Mouse (Mus musculus) heart, postnatal 36 days (tissue): Measurements from ENCODE around the gene Fam89a. TPM values are rescaled to one million over a fixed set of nuclear protein-coding genes. Genes with fewer than 3 reads are reported as not detected.

Source experiments
- DNase-seq, 2 experiments: peaks; one replicate each; pipeline ENCODE4 v3.0.0; 2021 to 2022
- intact Hi-C: fragments of 180-260 bp; cut with DNase I; formaldehyde crosslinking; loops from one replicate; pipeline ENCODE4 v1.15.1; 2025
- total RNA-seq, 2 experiments: library from RNA; stranded (reverse); gene quantifications; 2 replicates each; pipeline ENCODE4 v1.2.3; 2021

Fam89a gene
- total RNA-seq, 2 experiments from 2014 or later, result 0.75 to 1.6 TPM

DNA sequence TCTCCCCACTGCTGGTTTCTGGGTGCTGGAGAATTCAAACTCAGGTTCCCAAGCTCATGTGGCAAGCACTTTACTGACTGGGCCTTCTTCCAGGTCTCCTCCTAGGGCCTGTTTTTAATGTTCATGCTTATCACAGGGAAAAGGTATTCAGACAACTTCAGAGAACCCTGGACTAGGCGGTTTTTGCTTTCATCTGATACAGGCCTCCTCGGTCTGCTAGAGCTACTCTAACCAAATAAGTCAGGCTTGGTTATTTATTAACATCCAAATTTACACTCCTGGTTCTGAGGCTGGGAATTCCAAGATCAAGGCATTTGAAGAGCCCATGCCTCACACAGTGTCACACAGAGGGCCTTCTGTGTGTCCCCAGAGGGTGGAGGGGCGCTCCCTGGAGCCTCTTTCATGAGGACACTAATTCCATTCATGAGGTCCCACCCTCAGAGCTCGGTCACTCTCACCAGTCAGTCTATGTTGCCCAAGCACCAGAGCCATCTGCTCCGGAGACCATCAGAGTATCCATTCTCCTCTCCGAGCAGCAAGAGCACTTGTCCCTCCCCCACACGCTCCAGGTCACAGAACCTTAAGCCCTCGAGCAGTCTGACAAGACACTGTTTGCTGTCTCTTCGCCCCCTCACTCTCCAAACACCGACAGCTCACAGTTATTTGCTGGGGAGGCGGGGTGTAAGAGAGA, 2.6 kb upstream of the Fam89a start:
- intact Hi-C loops, result no loop called here

DNA sequence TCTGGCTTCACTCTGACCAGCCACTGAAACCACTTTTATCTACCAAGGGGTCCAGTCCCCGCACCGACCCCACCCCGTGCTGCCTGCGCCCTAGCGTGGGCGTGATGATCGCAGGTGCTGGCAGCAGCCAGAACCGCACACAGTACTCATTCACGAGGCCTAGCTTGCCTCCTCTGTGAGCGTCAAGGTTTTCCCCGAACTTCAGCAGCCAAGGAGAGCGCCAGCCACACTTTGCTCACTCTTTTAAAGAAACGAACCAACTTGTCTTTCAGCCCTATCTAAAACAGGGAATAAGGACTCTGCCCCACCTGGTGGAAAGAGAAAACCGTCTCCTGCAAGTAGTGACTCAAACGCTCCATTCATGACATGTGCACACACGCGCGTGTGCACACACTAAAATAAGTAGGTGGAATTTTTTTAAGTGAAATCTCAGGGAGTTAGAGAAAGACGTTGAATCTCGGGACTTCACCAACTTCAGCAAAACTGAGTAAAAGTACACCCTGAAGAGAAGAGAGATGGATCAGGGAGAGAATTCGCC, 762 bp upstream of the Fam89a start:
- no peak for DNase-seq
- intact Hi-C loops, result no loop called here

More for the DNA sequence above, 2.6 kb upstream of the Fam89a start:
- no peak for DNase-seq

DNA sequence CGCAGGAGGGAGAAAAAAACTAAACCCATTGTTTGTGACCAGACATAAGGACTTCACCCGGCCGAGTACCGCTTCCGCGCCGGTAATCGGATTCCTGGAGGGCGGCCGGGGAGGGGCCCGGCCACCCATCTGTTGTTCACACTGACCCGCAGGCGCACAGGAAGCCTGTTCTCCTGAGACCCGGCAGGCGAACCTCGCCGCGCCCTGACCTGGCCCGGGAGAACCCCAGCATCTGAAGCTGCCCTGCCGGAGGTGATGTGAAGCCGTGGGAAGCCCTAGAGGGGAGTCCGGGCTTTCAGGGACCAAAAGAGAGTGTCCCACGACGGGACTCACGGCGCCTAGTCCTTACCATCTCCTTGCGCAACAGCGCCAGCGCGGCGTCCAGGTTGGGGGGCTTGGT, 441 bp downstream of the Fam89a start:
- DNase-seq, result peak; percentile 14 to 19
- intact Hi-C loops, result no loop called here

DNA sequence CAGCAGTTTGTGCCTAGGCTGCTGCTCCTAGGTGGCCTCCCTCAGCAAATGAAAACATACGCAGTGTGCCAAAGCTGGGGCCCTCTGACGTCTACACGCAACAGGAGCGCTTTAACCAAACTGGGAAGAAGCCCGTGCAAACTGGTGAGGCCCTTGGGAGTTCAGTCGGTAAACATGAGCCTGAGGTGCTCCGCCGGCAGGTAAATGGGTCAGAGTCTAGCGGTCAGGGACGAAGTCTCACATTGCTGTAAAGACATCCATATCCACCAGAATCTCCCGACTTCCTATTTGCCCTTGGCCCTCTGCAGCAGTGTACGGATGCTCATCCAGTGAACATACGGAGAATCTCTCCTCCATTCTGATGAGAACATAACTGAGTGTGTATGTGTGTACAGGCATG, 5.0 kb downstream of the Fam89a start:
- no peak for DNase-seq
- intact Hi-C loops, result no loop called here

DNA sequence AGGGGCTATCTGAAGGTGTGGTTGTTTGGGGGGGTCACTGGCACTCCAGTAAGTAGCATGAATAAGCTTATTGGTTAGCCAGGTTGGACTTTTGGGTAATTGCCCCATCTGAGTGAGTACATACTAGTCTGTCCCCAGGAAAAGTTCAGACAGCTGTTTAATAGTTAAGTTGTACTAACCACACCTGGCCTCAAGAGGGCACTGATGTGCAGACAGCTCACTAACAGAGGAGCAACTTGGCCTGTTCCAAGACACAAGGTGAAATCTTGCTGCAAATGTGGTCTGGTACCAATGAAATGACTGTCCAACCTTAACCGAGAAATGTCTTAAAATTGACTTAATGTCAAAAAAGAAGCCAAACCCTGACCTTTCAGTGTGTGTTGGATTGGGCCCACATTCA, 12.4 kb downstream of the Fam89a start:
- no peak for DNase-seq
- intact Hi-C loops, result loop anchor here (1.0 to 10.0 kb wide), 2 partner anchors 88 to 296 kb away; no protein-coding TSS in a partner anchor

DNA sequence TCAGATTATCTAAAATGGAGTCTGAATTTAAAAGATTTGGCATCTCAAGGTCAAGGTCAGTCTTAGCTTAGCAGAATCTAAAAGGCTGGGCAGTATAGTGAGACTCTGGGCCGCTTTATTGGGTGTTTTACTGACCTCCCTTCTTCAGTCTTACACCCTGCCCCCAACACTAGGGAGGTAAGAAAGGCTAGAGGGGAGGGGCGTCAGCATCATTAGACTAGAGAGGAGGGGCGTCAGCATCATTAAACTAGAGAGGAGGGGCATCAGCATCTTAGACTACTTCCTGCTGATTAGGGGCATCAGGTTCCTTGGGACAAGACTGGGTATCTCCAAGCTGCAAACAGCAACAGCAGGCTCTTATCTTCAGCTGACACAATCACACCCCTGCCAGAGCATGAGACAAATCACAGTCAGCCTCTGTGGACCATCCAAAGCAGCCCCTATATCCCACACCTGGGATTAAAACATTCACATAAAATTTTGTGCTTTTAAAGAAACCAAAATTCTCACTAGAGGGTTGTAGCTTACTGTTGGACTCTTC, 16.2 kb downstream of the Fam89a start:
- intact Hi-C loops, result loop anchor here (10.0 kb wide), 1 partner anchor 299 kb away; no protein-coding TSS in a partner anchor
- DNase-seq, result no peak

DNA sequence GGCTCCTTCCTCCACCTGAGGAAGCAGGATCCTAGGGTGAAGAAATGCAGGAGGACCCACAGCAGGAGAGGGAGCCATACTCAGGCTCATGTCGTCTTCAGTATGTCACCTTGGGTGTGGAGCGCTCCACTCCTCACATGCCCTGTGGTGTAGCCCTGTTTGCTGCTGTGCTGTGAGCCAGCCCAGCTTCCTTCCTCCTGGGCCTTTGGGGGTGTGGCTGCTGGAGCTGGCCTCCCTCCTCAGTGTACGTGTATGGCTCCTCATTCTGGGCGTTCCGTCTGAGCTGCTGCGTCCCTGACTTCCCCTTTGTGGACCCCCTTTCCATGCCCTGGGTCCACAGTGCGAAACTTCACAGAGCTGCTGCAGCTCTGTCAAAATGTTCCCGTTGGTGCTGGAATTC, 18.8 kb downstream of the Fam89a start:
- intact Hi-C loops, result loop anchor here (10.0 kb wide), 1 partner anchor 302 kb away; no protein-coding TSS in a partner anchor
- no peak for DNase-seq

DNA sequence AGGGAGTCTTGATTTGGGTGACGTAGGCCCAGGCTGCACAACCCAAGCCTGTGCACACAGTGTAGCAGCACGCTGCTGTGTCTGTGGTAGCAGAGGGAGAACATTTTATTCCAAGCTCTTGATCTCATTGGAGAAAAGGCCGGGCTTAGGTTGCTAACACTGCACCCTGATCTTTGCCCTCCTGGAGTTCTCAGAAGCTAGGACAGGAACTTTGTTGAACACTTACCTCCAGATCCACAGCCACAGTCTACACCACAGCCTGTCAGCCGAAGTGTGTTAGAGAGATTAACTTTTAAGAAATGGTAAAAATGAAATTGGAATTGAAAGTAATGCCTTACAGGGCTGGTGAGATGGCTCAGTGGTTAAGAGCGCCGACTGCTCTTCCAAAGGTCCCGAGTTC, 27.3 kb downstream of the Fam89a start:
- no peak for DNase-seq
- intact Hi-C loops, result loop anchor here (10.0 kb wide), 1 partner anchor 170 kb away; the partner anchor contains the start of genes Exoc8 and Sprtn

DNA sequence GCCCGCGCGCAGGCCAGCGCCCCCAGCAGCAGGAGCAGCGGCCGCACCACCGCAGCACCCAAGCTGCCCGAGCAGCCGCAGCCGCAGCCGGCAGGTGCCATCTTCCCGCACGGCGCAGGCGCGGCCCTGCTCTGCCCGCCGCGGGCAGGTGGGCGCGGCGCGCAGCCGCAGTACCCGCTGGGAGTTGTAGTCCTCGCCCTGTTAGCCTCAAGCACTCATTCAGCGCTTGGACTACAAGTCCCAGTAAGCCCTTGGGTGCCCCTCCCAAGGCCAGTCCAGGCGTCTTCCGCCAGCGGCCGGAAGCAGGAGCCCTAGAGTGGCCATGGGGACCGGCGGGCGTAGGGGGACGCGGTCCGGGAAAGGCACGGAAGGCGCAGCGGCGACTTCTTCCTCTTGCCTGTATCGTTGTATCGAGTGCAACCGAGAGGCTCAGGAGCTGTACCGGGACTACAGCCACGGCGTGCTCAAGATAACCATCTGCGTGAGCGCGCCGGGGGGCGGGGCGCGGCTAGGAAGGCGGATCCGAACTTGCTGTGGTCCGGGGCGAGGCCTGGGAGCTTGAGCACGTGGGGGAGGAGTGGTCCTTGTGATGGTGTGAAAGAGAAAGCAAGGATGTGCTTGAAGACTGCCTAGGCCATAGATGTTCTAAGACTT, 29.6 kb downstream of the Fam89a start, which contains the start of the genes Ttc13 and Arv1:
TSS of gene Ttc13 (minus strand) at position 122 of the 654 bp plus-strand sequence.
TSS of gene Arv1 (plus strand) at position 278 of the 654 bp plus-strand sequence.
- intact Hi-C loops, result loop anchor here (10.0 kb wide), 1 partner anchor 173 kb away; the partner anchor contains the start of genes Exoc8 and Sprtn
- peak; percentile 93 to 94 for DNase-seq

DNA sequence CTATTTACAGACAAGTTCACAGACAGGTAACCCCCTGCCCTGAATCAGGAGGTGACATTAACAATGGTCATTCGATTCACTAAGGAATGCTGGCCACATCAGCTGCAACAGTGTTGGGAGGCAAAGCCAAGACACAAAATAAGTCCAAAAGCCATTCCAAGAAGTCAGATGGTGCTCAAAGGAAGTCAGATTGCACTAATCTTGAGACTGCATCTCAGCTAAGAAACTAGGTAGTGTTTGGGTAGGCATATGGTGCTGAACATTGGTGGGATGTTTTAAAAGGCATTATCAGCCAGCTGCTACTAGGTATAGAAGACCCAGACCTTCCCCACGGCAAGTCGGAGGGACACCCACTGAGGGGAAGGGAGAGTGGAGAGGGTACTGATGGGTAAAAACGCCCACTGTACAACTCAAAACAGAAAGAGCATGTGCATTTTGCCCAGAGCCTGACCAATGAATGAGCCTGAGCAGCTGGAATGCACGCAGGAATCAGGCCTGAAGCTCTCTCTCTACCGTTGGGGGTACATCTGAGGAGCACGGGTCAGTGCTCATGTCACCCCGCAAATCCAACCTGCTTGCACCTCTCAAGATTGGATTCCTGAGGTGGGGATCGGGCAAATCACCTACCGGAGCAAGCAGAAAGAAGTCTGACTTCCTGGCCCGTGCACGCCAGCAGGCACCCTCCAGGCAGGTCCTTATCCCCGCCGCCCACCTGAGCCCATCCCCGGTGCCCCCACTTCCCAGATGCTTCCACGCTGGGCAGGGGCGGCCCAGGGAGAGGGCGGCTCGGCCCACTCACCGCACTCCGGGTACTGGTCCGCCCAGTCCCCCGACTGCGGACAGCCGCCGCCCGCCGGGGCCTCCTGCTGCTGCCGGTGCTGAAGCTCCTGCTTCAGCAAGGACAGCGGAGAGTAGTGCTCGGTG, 30.4 kb downstream of the Fam89a start:
- no peak for DNase-seq
- intact Hi-C loops, result loop anchor here (10.0 kb wide), 1 partner anchor 174 kb away; the partner anchor contains the start of genes Exoc8 and Sprtn

DNA sequence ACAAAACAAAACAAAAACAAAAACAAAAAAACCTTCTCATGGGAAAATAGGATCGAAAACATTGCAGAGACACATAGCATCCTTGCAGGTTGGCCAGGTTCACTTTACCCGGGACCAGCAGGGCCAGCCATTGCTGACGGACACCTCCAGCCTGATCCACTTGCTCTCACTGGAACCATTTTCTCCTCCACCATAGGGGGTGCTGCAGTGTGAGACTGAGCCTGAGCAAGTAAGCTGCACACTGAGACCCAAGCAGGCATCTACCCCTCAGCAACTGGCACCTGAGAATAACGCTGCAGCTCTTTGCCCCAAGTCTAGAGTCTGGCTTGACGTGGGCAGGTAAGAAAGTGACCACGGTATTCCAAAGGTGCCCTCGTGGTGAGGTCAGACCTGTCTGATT, 31.5 kb downstream of the Fam89a start:
- no peak for DNase-seq
- intact Hi-C loops, result loop anchor here (10.0 kb wide), 1 partner anchor 175 kb away; the partner anchor contains the start of genes Exoc8 and Sprtn

DNA sequence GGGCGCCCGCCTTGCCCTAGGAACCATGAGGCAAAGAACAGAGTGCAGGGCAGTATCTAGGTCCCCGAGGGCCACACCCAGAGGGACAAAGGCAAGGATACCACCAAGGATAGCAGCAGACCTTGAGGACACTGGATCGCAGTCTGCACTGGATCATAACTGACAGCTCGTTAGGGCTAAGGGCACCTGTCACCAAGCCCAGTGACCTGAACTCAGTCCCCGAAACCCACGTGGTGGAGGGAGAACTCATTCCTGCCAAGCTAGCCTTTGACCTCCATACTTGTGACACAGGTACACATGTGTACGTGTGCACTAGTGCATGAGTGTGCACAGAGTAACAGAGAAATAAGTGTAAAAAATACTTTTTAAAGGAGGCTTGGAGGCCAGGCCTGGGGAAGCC, 35.9 kb downstream of the Fam89a start:
- intact Hi-C loops, result no loop called here
- DNase-seq, result no peak

DNA sequence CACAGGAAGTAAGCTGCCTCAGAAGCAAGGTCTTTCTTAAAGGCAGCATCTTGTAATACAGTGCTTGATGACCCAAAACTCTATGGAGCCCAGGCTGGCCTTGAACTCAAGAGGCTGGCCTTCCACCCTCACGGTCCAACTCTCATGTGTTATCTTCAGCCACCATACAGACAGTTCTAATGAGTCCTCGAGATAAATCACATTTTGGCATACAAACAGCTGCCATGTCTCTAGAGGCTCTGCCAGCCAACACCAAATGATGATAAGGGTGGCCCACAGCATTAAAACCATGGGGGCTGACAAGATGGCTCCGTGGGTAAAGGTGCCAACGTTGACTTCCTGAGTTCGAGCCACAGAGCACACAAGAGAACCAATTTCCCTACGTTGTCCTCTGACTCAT, 38.4 kb downstream of the Fam89a start:
- no peak for DNase-seq

DNA sequence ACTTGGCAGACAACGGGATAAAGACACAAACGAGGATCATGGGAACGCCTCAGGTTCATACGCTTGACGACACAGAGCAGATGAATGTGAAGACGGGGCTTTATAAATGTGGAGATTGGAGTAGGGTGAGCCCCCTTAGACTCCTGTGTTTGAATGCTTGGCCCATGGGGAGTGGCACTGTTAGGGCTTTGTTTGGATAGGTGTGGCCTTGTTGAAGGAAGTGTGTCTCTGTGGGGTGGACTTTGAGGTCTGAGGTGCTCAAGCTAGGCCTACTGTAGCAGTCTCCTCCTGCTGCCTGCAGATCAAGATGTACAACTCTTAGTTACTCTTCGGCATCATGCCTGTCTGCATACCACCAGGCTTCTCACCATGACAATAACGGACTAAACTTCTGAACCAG, 45.8 kb downstream of the Fam89a start:
- DNase-seq, result no peak
- intact Hi-C loops, result no loop called here

More for the DNA sequence above, 38.4 kb downstream of the Fam89a start:
- intact Hi-C loops, result no loop called here

DNA sequence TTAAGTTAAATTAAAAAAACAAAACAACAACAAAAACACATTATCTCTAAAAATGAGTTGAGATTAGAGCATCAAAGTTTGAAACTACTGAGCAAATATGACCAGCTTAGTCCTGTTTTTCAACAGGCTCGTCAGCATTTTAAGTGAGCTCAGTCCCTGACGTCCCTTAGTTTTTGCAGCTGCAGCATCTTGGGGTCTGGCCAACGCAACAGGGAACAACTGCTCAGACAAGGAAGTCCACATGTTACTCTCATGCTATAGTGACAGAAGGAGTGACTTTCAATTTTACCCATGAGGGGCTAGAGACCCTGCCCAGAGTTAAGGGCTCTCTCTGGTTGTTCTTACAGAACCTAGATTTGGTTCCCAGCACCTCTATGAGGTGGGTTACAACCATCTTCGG, 47.3 kb downstream of the Fam89a start:
- intact Hi-C loops, result no loop called here
- no peak for DNase-seq

DNA sequence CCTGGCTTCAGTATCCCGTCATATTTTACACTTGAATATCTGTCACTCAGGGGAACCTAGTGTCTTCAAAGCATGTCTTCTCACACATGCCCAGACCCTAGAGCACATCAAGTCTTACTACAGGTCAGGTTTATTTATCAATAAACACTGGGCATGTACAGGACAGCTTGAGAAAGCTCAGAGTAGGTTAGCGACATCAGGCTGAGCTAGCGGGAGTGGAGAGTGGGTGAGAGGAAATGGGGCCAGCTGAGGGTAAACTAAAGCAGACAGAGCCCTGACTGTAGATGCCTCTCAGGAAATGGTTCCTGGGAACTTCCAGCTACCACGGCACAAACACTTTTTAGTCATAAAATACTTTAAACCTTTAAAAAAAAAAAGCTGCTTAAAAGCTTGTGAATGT, 48.1 kb downstream of the Fam89a start:
- intact Hi-C loops, result no loop called here
- no peak for DNase-seq

DNA sequence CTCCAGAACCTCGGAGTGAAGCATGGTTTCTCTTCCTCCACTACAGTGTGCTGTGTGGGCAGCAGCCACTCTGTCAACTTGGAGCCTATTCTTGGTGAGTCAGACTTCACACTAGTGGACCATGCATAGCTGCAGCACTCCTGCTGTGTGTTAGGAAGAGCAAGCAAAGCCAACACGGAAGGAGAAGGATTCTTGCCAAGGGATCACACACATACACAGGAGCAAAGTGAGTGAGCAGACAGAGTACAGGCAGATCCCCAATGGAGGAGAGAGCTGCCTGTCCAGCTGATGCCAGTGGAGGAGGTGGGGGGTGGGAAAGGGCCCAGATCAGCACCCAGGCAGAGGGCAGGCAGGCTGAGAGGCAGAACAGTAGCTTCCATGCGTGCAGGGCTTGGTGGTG, 49.4 kb downstream of the Fam89a start:
- no peak for DNase-seq
- intact Hi-C loops, result no loop called here

DNA sequence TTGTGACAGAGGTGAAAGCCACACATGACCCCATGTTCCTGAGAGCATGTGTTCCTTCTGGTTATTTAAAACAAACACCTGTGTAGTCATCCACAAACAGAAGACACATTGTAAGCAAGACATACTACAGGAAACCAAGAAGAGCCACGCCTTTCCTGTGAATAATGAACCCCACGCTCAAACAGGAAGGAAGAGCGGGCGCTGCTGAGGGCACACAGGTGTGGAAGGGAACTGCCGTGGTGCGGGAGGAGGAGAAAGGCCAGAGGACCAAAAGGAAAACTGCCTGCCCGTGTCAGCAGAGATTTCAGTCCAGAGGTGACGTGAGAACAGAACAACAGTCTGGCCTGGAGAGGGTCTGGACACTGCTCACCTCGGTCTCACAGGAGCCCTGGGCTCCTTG, 50.6 kb downstream of the Fam89a start:
- no peak for DNase-seq
- intact Hi-C loops, result no loop called here

DNA sequence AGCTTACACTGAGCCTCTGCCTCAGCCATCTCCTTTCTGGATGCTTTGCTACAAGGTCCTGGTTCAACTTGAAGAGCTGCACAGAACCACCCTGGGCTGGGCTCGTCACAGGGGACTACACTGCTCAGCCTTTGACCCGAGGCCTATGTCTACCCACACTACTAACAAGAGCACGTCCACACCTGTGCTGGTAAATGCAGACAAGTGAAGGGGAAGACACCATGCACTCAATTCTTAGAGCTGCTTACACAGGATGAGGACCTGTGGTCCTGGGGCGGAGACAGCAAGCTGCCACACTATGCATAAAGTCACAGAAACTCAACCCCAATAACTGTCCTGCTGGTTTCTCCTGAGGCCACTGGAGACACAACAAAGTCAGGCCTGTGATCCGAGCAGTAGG, 51.4 kb downstream of the Fam89a start:
- DNase-seq, result no peak
- intact Hi-C loops, result no loop called here
